Mouse (Mus musculus) forebrain, embryonic 16.5 days (tissue): ENCODE data around the gene Pak2. TPM values are rescaled to one million over a fixed set of nuclear protein-coding genes. Genes with fewer than 3 reads are reported as not detected.
"Not testable (repeated sequence)": the region's sequence is repeated elsewhere in the genome, so short reads cannot be mapped to it uniquely, and the experiment has no call there.

Experiments used
- ATAC-seq: fragments of 200-750 bp; cut with Nextera tagmentation; 2 replicates; pipeline ENCODE4 v1.8.0; 2017; ENCODE audit warnings: mild to moderate bottlenecking, moderate library complexity
- H3K27ac ChIP-seq: fragments of 300-500 bp; sonication (generic); 2 replicates; pipeline ENCODE4 v1.5.1; 2014; ENCODE audit warnings: low read length, control low read depth
- H3K27me3 ChIP-seq: fragments of 300-500 bp; sonication (generic); replicated peaks from 2 replicates; pipeline ENCODE4 v1.6.1; 2014; ENCODE audit warnings: low read length; ENCODE audit not compliant: control insufficient read depth, insufficient read depth
- H3K36me3 ChIP-seq: fragments of 300-500 bp; sonication (generic); 2 replicates; pipeline ENCODE4 v1.6.1; 2014; ENCODE audit not compliant: control insufficient read depth, insufficient read depth
- H3K4me1 ChIP-seq: fragments of 300-500 bp; sonication (generic); replicated peaks from 2 replicates; pipeline ENCODE4 v1.6.1; 2014; ENCODE audit warnings: low read length; ENCODE audit not compliant: control insufficient read depth, insufficient read depth
- H3K4me2 ChIP-seq: fragments of 300-500 bp; sonication (generic); 2 replicates; pipeline ENCODE4 v1.6.1; 2014; ENCODE audit warnings: mild to moderate bottlenecking, low read length, control low read depth
- H3K4me3 ChIP-seq: fragments of 300-500 bp; sonication (generic); replicated peaks from 2 replicates; pipeline ENCODE4 v1.5.1; 2014; ENCODE audit warnings: mild to moderate bottlenecking, low read length, control low read depth
- H3K9ac ChIP-seq: fragments of 300-500 bp; sonication (generic); replicated peaks from 2 replicates; pipeline ENCODE4 v1.6.1; 2014; ENCODE audit warnings: low read depth, low read length, control low read depth
- H3K9me3 ChIP-seq: fragments of 300-500 bp; sonication (generic); 2 replicates; pipeline ENCODE4 v1.6.1; 2016; ENCODE audit warnings: low read length; ENCODE audit not compliant: control insufficient read depth
- WGBS: fragments of 180-500 bp; shearing (Covaris S2); extraction: QIAGEN DNeasy Blood & Tissue Kit; methylation state at CpG from one replicate; pipeline ENCODE4 v1.1.7; 2014; 5-methylcytosine and 5-hydroxymethylcytosine counted together
- polyA plus RNA-seq: library from polyadenylated mRNA; unstranded; fragments of >200 nt; fragmentation: Nextera tagmentation; extraction: Ambion mirVana; gene quantifications from 2 replicates; pipeline ENCODE4 v1.2.1, GENCODE M21; 2015

Pak2 gene
- polyA plus RNA-seq, 1 experiment from 2014 or later, result 42.9 TPM

GRCm38 (mm10) chr16:32098897-32099637, 19.9 kb upstream of the Pak2 start:
- Histone ChIP-seq H3K4me1 (peaks cover 19% of the 10 kb centered on the region), H3K27me3 (no peaks in the 10 kb centered on the region), H3K9ac (peak overlapping the region; percentile 95), H3K4me3 (peak overlapping the region; percentile 99), H3K4me2 (peak overlapping the region; percentile 86), H3K27ac (peak overlapping the region; percentile 71), H3K36me3 (0 out of 2 replicates have a peak, but pooled peaks cover 8% of the 10 kb centered on the region), H3K9me3 (no peaks in the 10 kb centered on the region)
- peak; percentile 59 for ATAC-seq
- WGBS, result under 1% methylated on average over 39 of the region's 39 CpGs

- H3K27me3 ChIP-seq, H3K9ac ChIP-seq, H3K4me2 ChIP-seq, H3K9me3 ChIP-seq, H3K36me3 ChIP-seq, H3K27ac ChIP-seq, H3K4me3 ChIP-seq, ATAC-seq: not testable (repeated sequence)
- peaks cover 19% of the 10 kb centered on the region for H3K4me1 ChIP-seq
- 93% methylated on average over 2 of the region's 2 CpGs for WGBS
Measured at GRCm38 (mm10) chr16:32097757-32098156, 18.6 kb upstream of the Pak2 start.

- Histone ChIP-seq H3K9me3 (no peaks in the 10 kb centered on the region), H3K27me3 (no peaks in the 10 kb centered on the region), H3K27ac (no peak overlapping the region), H3K4me2 (no peak overlapping the region), H3K9ac (no peak overlapping the region), H3K4me1 (no peaks in the 10 kb centered on the region), H3K36me3 (peaks cover 26% of the 10 kb centered on the region), H3K4me3 (no peak overlapping the region)
- WGBS, result 95% methylated on average over 7 of the region's 7 CpGs
- ATAC-seq, result no peak
Measured at GRCm38 (mm10) chr16:32091466-32091865, 12.3 kb upstream of the Pak2 start.

- WGBS, result 91% methylated on average over 17 of the region's 17 CpGs
- no peaks in the 10 kb centered on the region for H3K27me3 ChIP-seq
- no peaks in the 10 kb centered on the region for H3K4me1 ChIP-seq
- no peak overlapping the region for H3K4me2 ChIP-seq
- H3K9ac ChIP-seq, result no peak overlapping the region
- H3K27ac ChIP-seq, result no peak overlapping the region
- peaks cover 33% of the 10 kb centered on the region for H3K36me3 ChIP-seq
- H3K9me3 ChIP-seq, result no peaks in the 10 kb centered on the region
- H3K4me3 ChIP-seq, result no peak overlapping the region
- no peak for ATAC-seq
Measured at GRCm38 (mm10) chr16:32087629-32088443, 8.7 kb upstream of the Pak2 start.

GRCm38 (mm10) chr16:32078408-32078990, 643 bp downstream of the Pak2 start:
- Histone ChIP-seq H3K27ac (peak overlapping the region; percentile 89), H3K9ac (peak overlapping the region; percentile 94), H3K4me2 (peak overlapping the region; percentile 60), H3K36me3 (no peaks in the 10 kb centered on the region), H3K9me3 (no peaks in the 10 kb centered on the region), H3K4me1 (peaks cover 21% of the 10 kb centered on the region), H3K4me3 (peak overlapping the region; percentile 97), H3K27me3 (no peaks in the 10 kb centered on the region)
- no peak for ATAC-seq
- WGBS, result under 1% methylated on average over 30 of the region's 30 CpGs

GRCm38 (mm10) chr16:32077648-32078407, 1.3 kb downstream of the Pak2 start:
- ATAC-seq, result no peak
- Histone ChIP-seq H3K4me2 (peak overlapping the region; percentile 60), H3K27me3 (no peaks in the 10 kb centered on the region), H3K27ac (no peak overlapping the region), H3K9me3 (no peaks in the 10 kb centered on the region), H3K9ac (0 out of 2 replicates have a peak overlapping the region, but pooled peaks have one; percentile 19), H3K4me3 (peak overlapping the region; percentile 97), H3K4me1 (peaks cover 21% of the 10 kb centered on the region), H3K36me3 (no peaks in the 10 kb centered on the region)
- WGBS, result 5% methylated on average over 13 of the region's 13 CpGs

- H3K4me1 ChIP-seq, result peaks cover 24% of the 10 kb centered on the region
- no peak overlapping the region for H3K4me3 ChIP-seq
- H3K9me3 ChIP-seq, result no peaks in the 10 kb centered on the region
- H3K27me3 ChIP-seq, result no peaks in the 10 kb centered on the region
- 48% methylated on average over 3 of the region's 3 CpGs for WGBS
- H3K9ac ChIP-seq, result no peak overlapping the region
- peak overlapping the region; percentile 6; the same call in 1 of the 2 replicates for H3K4me2 ChIP-seq
- H3K27ac ChIP-seq, result no peak overlapping the region
- no peak for ATAC-seq
- H3K36me3 ChIP-seq, result no peaks in the 10 kb centered on the region
Measured at GRCm38 (mm10) chr16:32076406-32076805, 2.7 kb downstream of the Pak2 start.

- Histone ChIP-seq H3K9me3 (no peaks in the 10 kb centered on the region), H3K4me1 (peaks cover 24% of the 10 kb centered on the region), H3K36me3 (no peaks in the 10 kb centered on the region), H3K4me2 (no peak overlapping the region), H3K9ac (no peak overlapping the region), H3K27ac (no peak overlapping the region), H3K4me3 (no peak overlapping the region), H3K27me3 (no peaks in the 10 kb centered on the region)
- ATAC-seq, result no peak
- 47% methylated on average over 1 of the region's 1 CpGs for WGBS
Measured at GRCm38 (mm10) chr16:32075762-32076161, 3.4 kb downstream of the Pak2 start.
